Mouse (Mus musculus): ENCODE data around the gene Chmp6. TPM values are rescaled to one million over a fixed set of nuclear protein-coding genes. Genes with fewer than 3 reads are reported as not detected.

Chmp6 gene
- total and polyA plus RNA-seq, 3 experiments: 58.3 to 76.7 TPM; not detected in 1

DNA sequence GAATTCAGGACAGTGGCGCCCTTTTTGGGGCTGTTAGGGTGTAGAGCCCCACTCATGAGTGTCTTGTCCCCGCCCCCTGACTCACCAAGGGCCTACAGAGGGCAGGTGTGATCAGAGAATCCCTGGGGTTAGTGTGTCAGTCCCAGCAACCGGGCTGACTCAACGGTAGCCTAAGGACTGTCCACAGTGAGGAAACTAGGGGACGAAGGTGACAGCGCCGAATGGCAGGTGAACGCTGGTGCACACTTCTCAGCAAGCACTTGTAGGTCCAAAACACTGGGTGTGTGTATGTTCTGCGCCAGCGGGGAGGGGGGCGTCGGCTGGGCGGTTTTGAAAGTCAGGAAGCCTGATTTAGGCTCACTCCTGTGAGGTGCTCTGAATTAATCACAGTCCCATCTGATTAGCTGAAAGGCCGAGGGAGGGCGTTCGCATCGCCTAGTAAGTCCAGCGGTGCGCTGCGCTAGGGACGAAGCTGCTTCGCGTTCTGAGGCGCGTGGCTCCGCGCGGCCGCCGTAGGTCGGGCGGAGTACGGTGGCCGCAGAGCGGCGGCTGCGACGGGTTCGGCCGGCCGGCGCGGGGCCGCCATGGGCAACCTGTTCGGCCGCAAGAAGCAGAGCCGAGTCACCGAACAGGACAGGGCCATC lies at the start of gene Chmp6 (continued):
- TF ChIP-seq SIN3A (IDR thresholded peaks at IDR 0.05; ENCODE audit: low read length): peak; percentile 95
- TF ChIP-seq TBP (IDR thresholded peaks at IDR 0.05; ENCODE audit: low read depth, low read length): 0 out of 2 replicates have a peak, but pooled peaks have one; percentile 29
- TF ChIP-seq ZC3H11A (IDR thresholded peaks at IDR 0.05; ENCODE audit: low read depth, low read length): no peak
- peak; percentile 51 for TF ChIP-seq ETS1 (IDR thresholded peaks at IDR 0.05; ENCODE audit: low read depth, low read length)

DNA sequence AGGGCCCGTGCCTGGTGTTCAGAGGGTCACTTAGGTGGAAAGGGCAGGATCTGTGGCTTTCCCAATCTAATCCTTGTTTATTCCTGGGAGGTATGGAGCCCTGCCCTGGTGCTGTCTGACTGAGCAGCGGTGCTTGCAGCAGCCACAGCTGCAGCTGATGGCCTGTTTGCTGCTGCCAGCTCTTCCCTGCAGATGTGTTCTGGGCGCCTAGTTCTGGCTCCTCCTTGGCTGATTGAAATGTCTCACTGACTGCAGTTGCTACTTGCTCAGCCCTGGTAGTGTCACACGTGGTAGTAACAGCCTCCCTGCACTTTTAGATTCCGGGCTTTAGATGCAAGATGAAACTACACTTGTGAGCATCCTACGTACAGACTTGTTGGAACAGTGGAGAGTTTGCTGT lies 46.4 kb upstream of the Chmp6 start:
- no peaks in the 10 kb centered on the region for H3K79me2 ChIP-seq (ENCODE audit: control insufficient read depth, insufficient read depth, low read length, poor library complexity)
- DNase-seq (ENCODE audit: low read depth, low spot score): no peak
- no peaks in the 10 kb centered on the region for H3K4me1 ChIP-seq (ENCODE audit: control insufficient read depth in 1 of 2, insufficient read depth in 2 of 2, low read length in 2 of 2)

DNA sequence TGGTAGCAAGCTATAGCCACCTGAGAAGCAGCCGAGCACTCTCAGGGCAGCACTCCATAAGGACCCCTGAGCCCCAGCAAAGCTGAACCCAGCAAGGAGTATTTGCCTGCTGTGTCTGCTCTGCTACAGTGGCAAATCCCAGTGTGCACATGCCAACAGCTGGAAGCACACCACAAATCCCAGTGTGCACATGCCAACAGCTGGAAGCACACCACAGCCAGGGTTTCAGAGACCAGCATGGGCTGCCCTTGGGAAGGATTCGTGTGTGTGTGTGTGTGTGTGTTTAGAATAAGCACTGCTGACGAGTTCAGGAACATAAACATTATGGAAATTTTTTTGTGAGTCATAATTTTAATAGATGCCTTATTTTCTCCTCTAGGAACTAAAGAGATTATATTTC lies 45.1 kb upstream of the Chmp6 start:
- no peak for TF ChIP-seq GABPA (IDR thresholded peaks at IDR 0.05; ENCODE audit: low read depth, low read length)
- TF ChIP-seq ZKSCAN1 (IDR thresholded peaks at IDR 0.05; ENCODE audit: low read depth, low read length): no peak
- TF ChIP-seq ZMIZ1 (IDR thresholded peaks at IDR 0.05; ENCODE audit: low read depth, low read length): no peak
- no peak for TF ChIP-seq USF2 (IDR thresholded peaks at IDR 0.05; ENCODE audit: borderline replicate concordance in 1 of 2, insufficient read depth in 1 of 2, low read depth in 1 of 2, low read length in 2 of 2)
- TF ChIP-seq POLR2AphosphoS5 (IDR thresholded peaks at IDR 0.05; ENCODE audit: borderline replicate concordance, low read depth, low read length): no peak
- TF ChIP-seq UBTF (IDR thresholded peaks at IDR 0.05; ENCODE audit: borderline replicate concordance, insufficient read depth, low read depth, low read length): no peak
- no peak for TF ChIP-seq JUND (IDR thresholded peaks at IDR 0.05; ENCODE audit: low read depth, low read length)
- TF ChIP-seq ETS1 (IDR thresholded peaks at IDR 0.05; ENCODE audit: low read depth, low read length): no peak
- no peak for TF ChIP-seq TAL1 (IDR thresholded peaks at IDR 0.05; ENCODE audit: low read length)
- no peak for TF ChIP-seq ZNF384 (IDR thresholded peaks at IDR 0.05; ENCODE audit: low read depth, low read length)
- TF ChIP-seq USF1 (IDR thresholded peaks at IDR 0.05; ENCODE audit: low read depth, low read length): no peak
- no peak for TF ChIP-seq KAT2A (conservative IDR thresholded peaks at IDR 0.05; ENCODE audit: low read depth, low read length)
- TF ChIP-seq MAX (IDR thresholded peaks at IDR 0.05; ENCODE audit: low read length): no peak
- TF ChIP-seq MYB (IDR thresholded peaks at IDR 0.05; ENCODE audit: low read depth, low read length): no peak
- no peak for TF ChIP-seq MYC (IDR thresholded peaks at IDR 0.05; ENCODE audit: low read depth, low read length)
- Histone ChIP-seq H3K27me3 (ENCODE audit: control insufficient read depth in 1 of 2, insufficient read depth in 2 of 2, low read length in 2 of 2) (no peaks in the 10 kb centered on the region), H3K36me3 (ENCODE audit: control insufficient read depth in 1 of 2, insufficient read depth in 2 of 2, low read length in 2 of 2) (peaks cover 0 to 4% of the 10 kb centered on the region in 2 experiments; a peak in 2 of 4 replicates), H3K27ac (ENCODE audit: control insufficient read depth, low read depth, low read length) (no peak overlapping the region), H3K4me1 (ENCODE audit: control insufficient read depth in 1 of 2, insufficient read depth in 2 of 2, low read length in 2 of 2) (no peaks in the 10 kb centered on the region), H3K9ac (ENCODE audit: control insufficient read depth, low read depth, low read length, poor library complexity, severe bottlenecking) (no peak overlapping the region), H3K79me2 (ENCODE audit: control insufficient read depth, insufficient read depth, low read length, poor library complexity) (no peaks in the 10 kb centered on the region), H3K9me3 (replicated peaks; ENCODE audit: insufficient read depth, low read length) (no peaks in the 10 kb centered on the region), H3K4me3 (ENCODE audit: control insufficient read depth in 1 of 2, insufficient read depth in 1 of 2, low read depth in 2 of 2, low read length in 2 of 2) (no peak overlapping the region)
- no peak for DNase-seq (ENCODE audit: low read depth, low spot score)

More for the DNA sequence above, 46.4 kb upstream of the Chmp6 start:
- no peak for TF ChIP-seq JUND (IDR thresholded peaks at IDR 0.05; ENCODE audit: low read depth, low read length)
- no peak for TF ChIP-seq GABPA (IDR thresholded peaks at IDR 0.05; ENCODE audit: low read depth, low read length)
- no peak for TF ChIP-seq SMC3 (IDR thresholded peaks at IDR 0.05; ENCODE audit: low read depth, low read length)
- no peak for TF ChIP-seq BHLHE40 (IDR thresholded peaks at IDR 0.05; ENCODE audit: borderline replicate concordance, low read depth, low read length)
- TF ChIP-seq MAZ (IDR thresholded peaks at IDR 0.05; ENCODE audit: low read depth, low read length): no peak
- TF ChIP-seq ZKSCAN1 (IDR thresholded peaks at IDR 0.05; ENCODE audit: low read depth, low read length): no peak
- no peak for TF ChIP-seq MXI1 (IDR thresholded peaks at IDR 0.05; ENCODE audit: low read depth, low read length)
- TF ChIP-seq CHD1 (IDR thresholded peaks at IDR 0.05; ENCODE audit: low read depth, low read length): no peak
- TF ChIP-seq TAL1 (IDR thresholded peaks at IDR 0.05; ENCODE audit: low read length): no peak
- TF ChIP-seq NELFE (IDR thresholded peaks at IDR 0.05; ENCODE audit: low read depth, low read length): no peak
- TF ChIP-seq ZC3H11A (IDR thresholded peaks at IDR 0.05; ENCODE audit: low read depth, low read length): no peak
- no peak for TF ChIP-seq ELF1 (IDR thresholded peaks at IDR 0.05; ENCODE audit: low read depth, low read length)
- no peak for TF ChIP-seq USF2 (IDR thresholded peaks at IDR 0.05; ENCODE audit: borderline replicate concordance in 1 of 2, insufficient read depth in 1 of 2, low read depth in 1 of 2, low read length in 2 of 2)
- TF ChIP-seq TCF12 (IDR thresholded peaks at IDR 0.05; ENCODE audit: low read depth, low read length): no peak
- TF ChIP-seq TBP (IDR thresholded peaks at IDR 0.05; ENCODE audit: low read depth, low read length): no peak
- TF ChIP-seq E2F4 (IDR thresholded peaks at IDR 0.05; ENCODE audit: borderline replicate concordance, low read depth, low read length): no peak
- Histone ChIP-seq H3K27ac (ENCODE audit: control insufficient read depth, low read depth, low read length) (no peak overlapping the region), H3K27me3 (ENCODE audit: control insufficient read depth in 1 of 2, insufficient read depth in 2 of 2, low read length in 2 of 2) (no peaks in the 10 kb centered on the region), H3K4me3 (ENCODE audit: control insufficient read depth in 1 of 2, insufficient read depth in 1 of 2, low read depth in 2 of 2, low read length in 2 of 2) (no peak overlapping the region), H3K9me3 (replicated peaks; ENCODE audit: insufficient read depth, low read length) (no peaks in the 10 kb centered on the region), H3K36me3 (ENCODE audit: control insufficient read depth in 1 of 2, insufficient read depth in 2 of 2, low read length in 2 of 2) (peaks cover 0 to 4% of the 10 kb centered on the region in 2 experiments; a peak in 2 of 4 replicates), H3K9ac (ENCODE audit: control insufficient read depth, low read depth, low read length, poor library complexity, severe bottlenecking) (no peak overlapping the region)
